Mouse (Mus musculus) CD4-positive naive resting alpha-beta T cell, adult 76 days (primary cell): ENCODE results near the gene Usp2. TPM values are rescaled to one million over a fixed set of nuclear protein-coding genes. Genes with fewer than 3 reads are reported as not detected.

ENCODE experiments used
- total RNA-seq: library from RNA; stranded (reverse); gene quantifications from one replicate; pipeline ENCODE4 v1.2.4, GENCODE M21; 2023

Gene Usp2
- total RNA-seq, result 66.1 TPM

GRCm38 (mm10) chr9:44066785-44067225 is at the start of gene Usp2:
Gene Usp2, plus strand, starts transcription at chr9:44067021.

GRCm38 (mm10) chr9:44042836-44043707 is 23.7 kb upstream of the Usp2 start, which contains the start of gene Thy1:
Gene Thy1, plus strand, starts transcription at chr9:44043384.

GRCm38 (mm10) chr9:44101490-44101889 is 34.7 kb downstream of the Usp2 start, which contains the start of gene Mfrp:
Gene Mfrp, plus strand, starts transcription at chr9:44101729.

GRCm38 (mm10) chr9:44107110-44107509 is 40.3 kb downstream of the Usp2 start, which contains the start of gene C1qtnf5:
Gene C1qtnf5, plus strand, starts transcription at chr9:44107245.

GRCm38 (mm10) chr9:44113105-44113789 is 46.4 kb downstream of the Usp2 start, which contains the start of the genes Gm49380 and Rnf26:
Gene Gm49380, minus strand, starts transcription at chr9:44113500.
Gene Rnf26, minus strand, starts transcription at chr9:44113517.

GRCm38 (mm10) chr9:44134101-44134850 is 67.5 kb downstream of the Usp2 start, which contains the start of gene Mcam:
Gene Mcam, plus strand, starts transcription at chr9:44134469.

Other genes with a start within 250 kb of the Usp2 start
- 595 TPM for gene Thy1, start 23.6 kb upstream of the Usp2 start, total RNA-seq
- gene Mfrp, start 34.7 kb downstream of the Usp2 start, total RNA-seq, result 1.3 TPM
- gene C1qtnf5, start 40.2 kb downstream of the Usp2 start, total RNA-seq, result 6.4 TPM
- 0.23 TPM for gene Gm49380, start 46.5 kb downstream of the Usp2 start, total RNA-seq
- 23.1 TPM for gene Rnf26, start 46.5 kb downstream of the Usp2 start, total RNA-seq
- 2.8 TPM for gene Mcam, start 67.4 kb downstream of the Usp2 start, total RNA-seq
- gene Cbl, start 167.0 kb downstream of the Usp2 start, total RNA-seq, result 153 TPM
- not detected for gene Ccdc153, start 173.7 kb downstream of the Usp2 start, total RNA-seq
- not detected for gene Pdzd3, start 184.4 kb downstream of the Usp2 start, total RNA-seq
- 7.1 TPM for gene Nlrx1, start 201.6 kb downstream of the Usp2 start, total RNA-seq
- gene Abcg4, start 221.6 kb downstream of the Usp2 start, total RNA-seq, result 0.35 TPM
- gene Hinfp, start 238.7 kb downstream of the Usp2 start, total RNA-seq, result 47.4 TPM